Mouse (Mus musculus): ENCODE data around the gene Clasp2.
"Not testable (repeated sequence)": the region's sequence is repeated elsewhere in the genome, so short reads cannot be mapped to it uniquely, and the experiment has no call there.

The Clasp2 gene

GRCm38 (mm10) chr9:113741108-113741636, at the start of gene Clasp2:
Gene Clasp2 (plus strand): TSS chr9:113741473.
- peak; percentile 80 for DNase-seq (ENCODE audit: low spot score)

- DNase-seq (ENCODE audit: low spot score), result no peak
These were observed 39.7 kb upstream of the Clasp2 start for GRCm38 (mm10) chr9:113701441-113702160.

GRCm38 (mm10) chr9:113706108-113706507, 35.2 kb upstream of the Clasp2 start:
- peak; percentile 66 for DNase-seq (ENCODE audit: low spot score)

- DNase-seq (ENCODE audit: low spot score), result no peak
These were observed 34.4 kb upstream of the Clasp2 start for GRCm38 (mm10) chr9:113706841-113707240.

GRCm38 (mm10) chr9:113707481-113708360, 33.6 kb upstream of the Clasp2 start, which contains the start of gene Pdcd6ip:
Gene Pdcd6ip (minus strand): TSS chr9:113708259.
- peak; percentile 93 for DNase-seq (ENCODE audit: low spot score)

GRCm38 (mm10) chr9:113708361-113709280, 32.7 kb upstream of the Clasp2 start:
- DNase-seq (ENCODE audit: low spot score), result no peak

GRCm38 (mm10) chr9:113710871-113711270, 30.4 kb upstream of the Clasp2 start:
- DNase-seq (ENCODE audit: low spot score), result no peak

- no peak for DNase-seq (ENCODE audit: low spot score)
These were observed 22.2 kb upstream of the Clasp2 start for GRCm38 (mm10) chr9:113719063-113719462.

GRCm38 (mm10) chr9:113724646-113725045, 16.6 kb upstream of the Clasp2 start:
- DNase-seq (ENCODE audit: low spot score), result no peak

- DNase-seq (ENCODE audit: low spot score), result not testable (repeated sequence)
These were observed 15.7 kb upstream of the Clasp2 start for GRCm38 (mm10) chr9:113725609-113726008.

- no peak for DNase-seq (ENCODE audit: low spot score)
These were observed 15.1 kb upstream of the Clasp2 start for GRCm38 (mm10) chr9:113726131-113726530.

- DNase-seq (ENCODE audit: low spot score), result no peak
These were observed 14.1 kb upstream of the Clasp2 start for GRCm38 (mm10) chr9:113726991-113727680.

GRCm38 (mm10) chr9:113731540-113731939, 9.7 kb upstream of the Clasp2 start:
- DNase-seq (ENCODE audit: low spot score), result no peak

- DNase-seq (ENCODE audit: low spot score), result no peak
These were observed 5.4 kb upstream of the Clasp2 start for GRCm38 (mm10) chr9:113735920-113736319.

- no peak for DNase-seq (ENCODE audit: low spot score)
These were observed 3.3 kb upstream of the Clasp2 start for GRCm38 (mm10) chr9:113738021-113738420.

GRCm38 (mm10) chr9:113738941-113739340, 2.3 kb upstream of the Clasp2 start:
- no peak for DNase-seq (ENCODE audit: low spot score)

- DNase-seq (ENCODE audit: low spot score), result peak; percentile 69
These were observed 414 bp downstream of the Clasp2 start for GRCm38 (mm10) chr9:113741637-113742137.

- peak; percentile 18 for DNase-seq (ENCODE audit: low spot score)
These were observed 1.1 kb downstream of the Clasp2 start for GRCm38 (mm10) chr9:113742361-113742794.

GRCm38 (mm10) chr9:113743291-113743690, 2.0 kb downstream of the Clasp2 start:
- DNase-seq (ENCODE audit: low spot score), result peak; percentile 3

GRCm38 (mm10) chr9:113749356-113749755, 8.1 kb downstream of the Clasp2 start:
- DNase-seq (ENCODE audit: low spot score), result no peak

Data from T-cell, adult 2 months (primary cell).